Mouse (Mus musculus) adrenal gland, adult 8-10 months (tissue): ENCODE data around the gene Prm3. TPM values are rescaled to one million over a fixed set of nuclear protein-coding genes. Genes with fewer than 3 reads are reported as not detected.
"Not testable (repeated sequence)": the region's sequence is repeated elsewhere in the genome, so short reads cannot be mapped to it uniquely, and the experiment has no call there.

Source experiments
- DNase-seq: peaks from one replicate; pipeline ENCODE4 v3.0.0; 2022
- total RNA-seq, 4 experiments: library from RNA; stranded (reverse); gene quantifications; 2 replicates each; pipeline ENCODE4 v1.2.4; 2022

The Prm3 gene
- total RNA-seq = not detected

DNA sequence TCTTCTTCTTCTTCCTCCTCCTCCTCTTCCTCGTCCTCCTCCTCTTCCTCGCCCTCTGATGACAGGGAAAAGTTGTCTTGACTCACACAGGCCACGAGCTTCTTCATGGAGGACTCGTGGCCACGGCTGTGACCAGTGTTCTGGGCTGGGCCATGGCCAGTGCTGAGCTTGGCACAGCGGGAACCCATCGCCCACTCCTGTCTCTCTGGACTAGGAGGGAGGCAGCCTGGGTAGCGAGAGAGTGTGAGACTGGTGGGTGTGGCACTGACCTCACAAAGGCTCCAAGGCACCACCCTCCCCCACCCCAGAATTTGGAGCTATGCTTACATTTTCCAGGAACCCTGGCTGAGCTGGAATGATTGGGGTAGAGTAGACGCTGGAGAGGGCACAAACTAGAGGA, at the start of gene Prm3:
Gene Prm3, minus strand, starts transcription at position 213 of the 400 bp plus-strand sequence.
- DNase-seq = no peak

DNA sequence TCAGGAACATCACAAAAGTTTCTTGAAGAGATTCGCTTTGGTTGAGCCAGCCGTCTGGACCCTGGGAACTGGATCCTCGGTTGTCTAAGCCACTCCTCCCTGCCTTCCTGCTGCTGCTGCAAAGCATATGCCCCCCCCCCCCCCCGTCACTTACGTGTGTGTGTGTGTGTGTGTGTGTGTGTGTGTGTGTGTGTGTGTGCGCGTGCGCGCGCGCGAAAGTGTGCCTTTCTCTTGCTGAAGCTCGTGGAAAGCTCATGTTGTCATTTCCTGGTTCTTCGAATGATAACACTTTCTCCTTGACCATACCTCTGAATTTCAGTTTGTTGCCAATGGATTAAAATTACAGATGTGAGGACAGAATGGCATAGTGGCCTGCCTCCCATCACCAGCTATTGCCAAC, 49.3 kb upstream of the Prm3 start:
- no peak for DNase-seq

DNA sequence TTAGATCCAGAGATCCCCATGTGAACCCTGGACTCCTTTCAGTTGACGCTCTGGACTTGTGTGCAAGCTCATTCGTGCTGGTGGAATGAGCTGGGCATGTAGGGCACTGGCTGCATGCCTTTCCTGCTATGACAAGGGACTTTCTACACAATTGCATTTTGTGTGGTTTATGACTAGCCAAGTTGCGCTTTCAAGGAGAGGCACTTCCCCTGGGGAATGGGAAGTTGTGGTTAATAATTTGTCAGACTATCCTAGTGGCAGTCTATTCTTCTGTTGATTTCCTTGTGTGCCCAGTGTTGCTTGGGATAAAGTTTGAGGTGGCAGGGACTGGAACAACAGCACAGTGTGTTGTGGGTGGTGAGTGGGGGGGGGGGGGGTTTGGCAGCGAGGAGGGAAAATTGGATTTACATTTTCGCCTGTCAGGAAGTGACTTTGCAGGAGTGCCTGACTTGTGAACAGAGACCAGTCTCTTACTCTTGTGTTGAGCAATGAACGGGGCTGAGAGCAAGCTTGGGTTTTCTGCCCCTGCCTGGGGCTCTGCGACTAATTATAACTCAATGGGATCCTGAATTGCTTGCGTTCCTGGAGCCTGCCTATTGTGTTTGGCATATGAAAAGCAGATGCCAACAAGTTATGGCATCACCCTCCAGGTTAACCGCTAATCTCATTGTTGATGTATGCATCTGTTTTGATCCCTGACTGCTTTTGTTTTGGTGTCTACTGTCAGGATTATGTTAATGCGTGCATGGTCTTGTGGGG, 48.0 kb upstream of the Prm3 start:
- no peak for DNase-seq

DNA sequence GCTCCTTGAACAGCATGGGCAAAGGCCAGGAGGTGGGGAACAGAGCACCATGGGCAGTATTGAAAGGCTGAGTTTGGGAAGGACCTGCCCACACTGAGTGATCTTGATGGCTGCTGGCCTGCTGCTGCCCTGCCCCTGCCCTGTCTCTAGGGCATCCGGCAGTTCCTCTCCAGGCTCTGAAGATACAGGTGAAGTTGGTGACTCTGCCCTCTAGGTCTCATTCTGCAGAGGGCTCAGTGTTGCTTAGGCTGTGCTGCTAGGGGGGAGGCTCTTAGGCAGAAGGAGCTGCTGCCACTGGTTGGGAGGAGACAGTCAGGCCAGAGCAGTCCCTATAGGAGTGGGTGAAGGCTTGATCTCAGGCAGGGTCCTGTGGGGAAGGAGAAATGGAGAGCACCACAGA, 47.2 kb upstream of the Prm3 start:
- no peak for DNase-seq

DNA sequence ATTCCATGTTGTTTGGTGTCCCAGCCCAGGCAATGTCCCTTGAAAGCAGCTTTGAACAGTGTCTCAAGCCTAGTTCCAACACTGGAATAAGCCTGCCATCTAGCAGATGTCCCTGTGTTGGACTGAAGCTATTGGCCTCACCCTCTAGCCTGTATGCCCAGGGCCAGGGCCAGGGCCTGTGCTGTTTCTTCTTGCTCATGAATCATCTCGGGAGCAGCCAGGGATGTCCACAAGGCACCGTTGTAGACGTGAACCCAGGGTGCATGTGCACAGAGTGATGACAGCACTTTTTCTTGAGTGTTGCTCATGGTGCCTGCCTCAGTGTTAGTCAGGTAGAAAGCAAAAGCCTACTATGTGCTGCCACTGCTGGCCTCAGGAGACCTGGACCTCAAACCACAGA, 46.5 kb upstream of the Prm3 start:
- DNase-seq = no peak

DNA sequence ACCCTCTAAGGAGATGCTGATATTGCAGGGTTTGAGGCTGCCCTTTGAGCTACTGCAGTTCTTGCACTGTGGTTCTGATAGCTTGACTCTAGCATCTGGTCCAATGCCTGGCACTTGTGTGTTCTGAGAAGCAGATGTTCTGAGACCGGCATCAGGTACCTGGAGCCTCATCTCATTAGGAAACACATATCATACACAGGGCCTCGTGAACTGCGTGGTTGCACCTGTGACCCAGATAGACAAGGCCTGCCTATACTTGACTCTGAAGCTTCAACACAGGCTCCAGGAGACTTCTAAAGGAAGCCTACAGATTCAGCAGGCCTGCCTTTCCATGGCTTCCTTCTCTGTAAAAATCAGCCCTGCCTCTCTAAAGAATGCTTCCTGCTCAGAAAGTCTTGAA, 45.7 kb upstream of the Prm3 start:
- DNase-seq = no peak

DNA sequence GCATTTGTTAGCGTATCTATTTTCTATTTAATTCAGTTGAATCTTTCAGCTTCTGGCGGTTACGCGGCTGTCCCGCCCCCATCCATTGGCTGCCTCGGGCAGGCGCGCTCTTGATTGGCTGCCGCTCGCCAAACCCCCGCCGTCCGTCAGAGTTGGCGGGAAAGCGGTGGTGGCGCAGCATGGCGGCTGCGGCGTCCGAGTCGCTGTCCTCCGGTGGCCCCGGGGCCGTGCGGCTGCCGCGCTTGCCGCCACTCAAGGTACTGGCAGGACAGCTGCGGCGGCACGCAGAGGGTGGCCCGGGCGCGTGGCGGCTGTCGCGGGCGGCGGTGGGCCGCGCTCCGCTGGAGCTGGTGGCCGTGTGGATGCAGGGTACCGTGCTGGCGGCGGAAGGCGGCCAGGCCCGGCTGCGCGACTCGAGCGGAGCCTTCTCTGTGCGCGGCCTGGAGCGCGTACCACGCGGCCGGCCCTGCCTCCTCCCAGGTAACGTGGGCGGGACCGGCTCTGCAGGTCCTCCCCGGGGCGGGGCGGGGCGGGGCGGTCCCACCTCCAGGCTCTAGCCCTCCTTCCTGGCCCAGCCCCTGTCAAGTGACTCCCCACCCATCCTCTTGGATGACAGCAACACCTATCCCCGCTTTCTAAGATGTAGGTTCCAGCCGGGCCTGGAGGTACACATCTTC, 44.3 kb upstream of the Prm3 start, which contains the start of gene Rmi2:
Gene Rmi2, plus strand, starts transcription at position 149 of the 677 bp plus-strand sequence.
- DNase-seq = peak; percentile 73

DNA sequence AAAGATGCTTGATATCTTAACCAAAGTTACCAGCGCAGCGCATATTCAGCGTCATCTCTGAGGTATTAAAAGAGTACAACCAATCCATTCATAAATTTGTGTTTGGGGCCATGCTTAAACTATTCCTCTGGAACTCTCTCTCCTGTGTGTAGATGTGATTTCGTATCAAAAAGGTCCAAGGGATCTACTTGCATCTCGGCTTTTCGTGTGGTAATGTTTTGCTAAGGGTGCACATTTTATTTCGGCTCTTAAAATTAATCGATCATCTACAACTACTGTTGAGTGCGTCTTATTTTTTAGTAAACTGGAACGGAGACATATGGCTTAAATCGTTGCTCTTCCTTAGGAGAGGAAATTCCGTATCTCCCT, 43.8 kb upstream of the Prm3 start:
- no peak for DNase-seq

DNA sequence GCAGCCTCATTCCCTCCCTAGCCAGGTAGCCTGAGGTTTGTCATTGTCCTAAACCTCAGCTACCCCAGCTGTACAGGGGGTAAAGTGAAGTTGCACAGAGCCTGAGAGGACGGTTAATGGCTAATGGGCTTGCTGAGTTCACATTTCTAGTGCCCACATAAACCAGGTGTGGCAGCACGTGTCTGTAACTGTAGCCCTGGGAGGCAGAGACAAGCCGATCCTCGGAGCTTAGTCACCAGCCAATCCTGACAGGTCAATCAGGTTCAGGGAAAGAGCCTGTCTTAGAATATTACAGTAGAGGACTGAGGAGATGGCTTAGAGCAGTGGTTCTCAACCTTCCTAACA, 37.7 kb upstream of the Prm3 start:
- no peak for DNase-seq

DNA sequence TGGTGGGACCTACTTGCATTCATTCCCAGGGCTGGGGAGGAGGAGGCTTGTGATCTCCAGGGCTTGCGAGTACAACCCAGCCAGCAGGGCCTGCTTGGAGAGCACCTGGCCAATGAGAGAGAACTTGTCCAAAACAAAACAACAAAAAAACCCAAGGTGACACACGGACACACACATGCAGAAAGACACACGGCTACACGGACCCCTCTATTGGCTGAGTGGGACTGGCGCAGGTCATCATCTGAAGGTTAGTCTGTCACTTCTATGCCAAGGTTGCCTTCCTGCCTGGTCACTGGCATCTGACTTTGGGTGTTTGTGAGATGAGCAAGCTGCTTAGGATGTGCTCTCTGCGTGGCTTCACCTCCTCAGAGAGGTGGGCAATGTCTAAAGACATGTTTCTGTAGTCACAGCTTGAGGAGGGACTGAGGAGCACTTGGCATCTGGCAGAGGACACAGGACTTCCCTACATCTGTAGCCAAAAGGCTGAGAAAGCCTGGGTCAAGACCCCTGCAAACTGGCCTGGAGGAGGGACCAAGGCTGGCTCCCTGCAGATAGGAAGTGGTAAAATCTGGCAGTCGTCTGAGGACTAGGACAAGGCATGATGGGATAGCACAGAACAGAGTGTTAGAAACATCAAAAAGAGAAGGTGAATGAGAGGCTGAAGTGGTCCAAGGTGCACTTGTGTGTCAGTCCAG, 37.2 kb upstream of the Prm3 start:
- no peak for DNase-seq

DNA sequence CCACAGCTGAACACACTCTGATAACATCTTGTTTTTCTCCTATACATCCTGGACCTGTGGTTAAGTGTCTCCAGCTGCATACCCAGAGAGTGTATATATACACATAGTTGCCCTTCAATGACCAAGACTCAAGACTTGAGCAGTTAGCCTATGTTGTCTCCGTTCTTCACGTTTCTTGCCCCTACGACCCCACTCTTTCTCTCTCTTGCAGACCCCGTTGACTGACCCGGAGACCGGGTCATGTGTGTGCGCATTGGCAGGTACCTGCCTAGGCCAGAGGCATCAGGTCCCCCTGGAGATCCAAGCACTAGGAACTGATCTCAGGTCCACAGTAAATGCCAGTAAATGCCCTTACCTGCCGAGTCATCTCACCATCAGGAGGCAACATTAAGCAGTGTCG, 36.6 kb upstream of the Prm3 start:
- no peak for DNase-seq

DNA sequence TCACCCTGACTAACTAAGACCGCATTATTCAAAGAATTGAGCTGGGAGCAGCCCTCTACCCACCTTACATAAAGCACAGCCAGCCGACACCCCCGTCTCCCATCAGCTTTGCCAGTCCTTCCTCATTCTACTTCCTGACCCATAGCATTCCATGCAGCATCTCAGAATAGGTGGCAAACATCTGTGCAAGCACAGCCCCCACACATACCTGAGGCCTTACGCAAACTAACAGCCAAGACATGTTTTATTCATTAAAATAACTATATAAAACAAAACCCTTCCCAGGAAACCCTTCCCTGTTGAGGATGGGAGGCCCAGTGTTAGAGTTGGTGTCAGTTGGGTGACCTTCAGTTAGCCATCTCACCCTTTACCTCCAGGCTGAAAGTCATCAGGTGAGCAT, 35.1 kb upstream of the Prm3 start:
- DNase-seq = no peak

DNA sequence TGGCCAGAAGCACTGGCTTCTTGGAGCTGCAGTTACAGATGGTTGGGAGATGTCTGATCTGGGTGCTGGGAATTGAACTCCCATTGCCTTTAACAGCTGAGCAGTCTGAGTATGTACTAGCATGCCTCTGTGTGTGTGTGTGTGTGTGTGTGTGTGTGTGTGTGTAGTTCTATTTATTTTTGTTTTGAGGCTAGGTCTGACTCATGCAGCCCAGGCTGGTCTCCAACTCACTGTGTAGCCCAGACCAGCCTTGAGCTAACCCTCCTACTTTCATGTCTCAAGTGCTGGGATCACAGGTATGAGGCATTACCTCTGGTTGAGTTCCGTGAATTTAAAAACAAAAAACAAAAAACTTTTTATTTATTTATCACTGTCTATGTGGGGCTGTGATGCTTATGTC, 33.8 kb upstream of the Prm3 start:
- DNase-seq = no peak

DNA sequence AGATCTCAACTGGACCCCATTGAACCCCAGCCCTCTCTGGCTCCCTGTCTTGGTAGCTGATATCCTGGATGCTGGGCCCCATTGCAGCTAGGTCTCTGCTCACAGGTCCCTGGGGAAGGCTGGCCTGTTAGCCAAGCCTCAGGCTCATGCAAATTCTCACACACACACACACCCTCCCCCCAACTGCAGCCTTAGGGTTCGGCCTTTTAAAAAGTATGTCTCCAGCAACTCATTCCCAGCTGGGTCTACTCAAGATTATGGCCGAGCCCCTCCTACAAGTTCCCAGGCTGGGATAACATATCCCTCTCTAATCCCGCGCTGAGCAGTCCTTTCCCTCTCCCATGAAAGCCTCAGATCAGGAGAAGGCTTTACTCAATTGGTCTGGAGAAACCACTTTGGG, 30.7 kb upstream of the Prm3 start:
- no peak for DNase-seq

DNA sequence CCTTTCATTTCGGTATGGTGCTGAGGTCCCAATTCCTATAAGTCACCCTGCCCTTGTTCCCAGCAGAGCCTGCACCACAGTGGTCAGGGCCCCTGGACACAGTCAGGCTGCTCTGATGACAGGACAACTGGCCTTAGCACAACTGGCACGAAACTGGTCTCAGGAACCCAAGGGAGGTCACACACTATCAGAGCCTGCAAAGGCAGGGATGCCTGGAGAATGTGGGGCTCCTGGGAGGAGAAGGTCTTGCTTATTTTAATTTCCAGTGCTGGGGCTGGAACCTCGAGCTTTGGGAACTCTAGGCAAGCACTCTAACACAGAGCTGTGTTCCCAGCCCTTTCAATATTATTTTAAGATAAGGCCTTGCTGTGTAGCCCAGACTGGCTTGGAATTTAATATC, 29.3 kb upstream of the Prm3 start:
- DNase-seq = no peak

DNA sequence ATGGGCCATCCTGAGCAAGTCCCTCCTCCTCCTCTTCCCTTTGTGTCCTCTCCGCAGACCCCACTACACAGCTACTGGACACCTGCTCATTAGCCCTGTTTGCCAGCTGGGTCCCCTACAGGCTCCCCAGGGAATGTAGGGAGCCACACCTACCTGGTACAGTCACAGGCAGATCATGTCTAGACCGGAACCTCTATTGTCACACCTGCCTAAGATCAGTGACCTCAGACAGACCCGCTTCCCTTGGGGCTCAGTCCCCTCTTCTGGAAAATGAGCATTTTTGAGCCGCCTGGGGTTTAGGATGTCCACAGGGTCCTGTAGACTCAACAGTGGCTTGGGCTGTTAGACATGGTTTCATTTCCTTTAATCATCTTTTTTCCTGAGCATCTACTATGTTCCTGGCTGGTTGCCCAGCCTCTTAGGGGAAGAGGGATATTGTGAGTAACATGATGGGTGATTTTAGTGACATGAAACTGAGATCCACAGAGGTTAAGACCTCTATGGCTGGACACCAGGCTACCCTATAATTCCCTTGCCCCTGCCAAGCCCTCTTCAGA, 27.9 kb upstream of the Prm3 start:
- no peak for DNase-seq

DNA sequence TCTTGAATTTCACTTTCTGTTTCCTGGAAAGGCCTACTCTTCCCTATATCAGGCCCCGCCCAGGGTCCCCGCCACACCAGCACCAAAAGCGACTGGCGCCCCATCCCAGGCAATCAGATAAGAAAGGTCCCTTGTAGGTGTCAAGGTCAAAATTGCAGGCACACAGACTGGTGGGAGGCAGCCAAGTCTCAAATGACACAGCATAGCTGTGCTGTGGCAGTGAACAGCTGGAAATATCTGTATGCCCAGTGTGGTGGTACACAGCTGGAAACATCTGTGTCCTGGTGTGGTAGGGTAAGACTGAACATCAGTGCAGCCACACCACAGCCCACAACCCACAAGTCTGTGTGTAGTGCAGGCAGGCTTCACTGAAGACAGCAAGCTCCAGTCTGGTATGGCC, 24.1 kb upstream of the Prm3 start:
- no peak for DNase-seq

DNA sequence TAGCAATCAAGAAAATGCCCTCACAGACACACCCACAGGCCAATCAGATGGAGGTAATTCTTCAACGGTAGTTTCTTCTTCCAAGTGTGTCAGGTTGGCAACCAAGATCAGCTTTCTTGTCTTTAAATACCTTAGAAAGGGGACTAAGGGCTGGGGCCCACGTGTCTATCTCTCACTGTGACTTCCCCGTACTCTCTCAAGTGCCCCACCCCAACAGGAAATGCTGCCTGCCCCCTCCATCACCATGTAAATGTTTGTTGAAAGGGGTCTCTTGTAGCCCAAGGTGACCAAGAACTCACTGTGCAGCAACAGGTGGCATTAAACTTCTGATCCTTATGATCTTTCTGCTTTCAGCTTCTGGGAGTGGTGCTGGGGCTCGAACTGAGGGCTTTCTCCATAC, 23.0 kb upstream of the Prm3 start:
- no peak for DNase-seq

DNA sequence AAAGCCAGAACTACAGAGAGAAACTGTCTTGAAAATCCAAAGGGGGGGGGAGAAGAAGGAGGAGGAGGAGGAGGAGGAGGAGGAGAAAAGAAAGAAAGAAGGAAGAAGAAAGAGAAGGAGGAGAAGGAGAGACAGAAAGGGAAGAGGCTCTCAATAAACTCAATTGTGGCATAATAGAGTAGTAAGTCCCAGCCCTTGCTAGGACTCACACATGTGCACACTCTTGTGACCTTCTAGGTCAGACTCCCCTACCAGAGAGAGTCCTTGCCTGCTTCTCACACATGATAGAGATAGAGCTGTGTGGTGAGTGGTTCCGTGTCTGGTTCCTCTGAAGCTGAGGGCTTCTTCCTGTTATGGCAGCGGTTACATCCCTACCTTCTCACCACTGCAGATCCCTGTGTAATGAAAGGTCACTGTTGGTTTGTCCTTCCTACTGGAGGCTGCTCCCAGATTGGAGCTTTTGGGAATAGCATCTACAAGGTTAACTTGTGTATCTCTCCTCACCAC, 22.2 kb upstream of the Prm3 start, which contains the start of gene Gm11172:
Gene Gm11172, plus strand, starts transcription at position 51 of the 507 bp plus-strand sequence.
- no peak for DNase-seq

DNA sequence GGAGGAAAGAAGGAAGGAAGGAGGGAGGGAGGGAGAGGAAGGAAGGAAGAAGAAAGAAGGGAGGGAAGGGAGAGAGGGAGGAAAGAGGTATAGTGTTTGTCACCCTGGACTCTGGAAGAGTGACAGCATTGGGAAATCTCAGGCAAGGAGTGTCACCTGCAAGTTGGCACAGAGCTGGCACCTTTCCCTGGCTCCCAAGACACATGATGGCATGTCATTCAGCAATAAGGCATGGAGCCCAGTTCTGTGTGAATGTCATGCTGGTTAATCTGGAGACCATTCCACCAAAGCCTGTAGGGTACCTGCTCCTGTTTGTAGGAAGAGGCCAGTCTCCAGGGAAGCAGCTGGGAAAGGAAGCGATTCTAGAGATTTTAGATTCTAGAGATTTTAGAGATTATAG, 19.7 kb upstream of the Prm3 start:
- no peak for DNase-seq

DNA sequence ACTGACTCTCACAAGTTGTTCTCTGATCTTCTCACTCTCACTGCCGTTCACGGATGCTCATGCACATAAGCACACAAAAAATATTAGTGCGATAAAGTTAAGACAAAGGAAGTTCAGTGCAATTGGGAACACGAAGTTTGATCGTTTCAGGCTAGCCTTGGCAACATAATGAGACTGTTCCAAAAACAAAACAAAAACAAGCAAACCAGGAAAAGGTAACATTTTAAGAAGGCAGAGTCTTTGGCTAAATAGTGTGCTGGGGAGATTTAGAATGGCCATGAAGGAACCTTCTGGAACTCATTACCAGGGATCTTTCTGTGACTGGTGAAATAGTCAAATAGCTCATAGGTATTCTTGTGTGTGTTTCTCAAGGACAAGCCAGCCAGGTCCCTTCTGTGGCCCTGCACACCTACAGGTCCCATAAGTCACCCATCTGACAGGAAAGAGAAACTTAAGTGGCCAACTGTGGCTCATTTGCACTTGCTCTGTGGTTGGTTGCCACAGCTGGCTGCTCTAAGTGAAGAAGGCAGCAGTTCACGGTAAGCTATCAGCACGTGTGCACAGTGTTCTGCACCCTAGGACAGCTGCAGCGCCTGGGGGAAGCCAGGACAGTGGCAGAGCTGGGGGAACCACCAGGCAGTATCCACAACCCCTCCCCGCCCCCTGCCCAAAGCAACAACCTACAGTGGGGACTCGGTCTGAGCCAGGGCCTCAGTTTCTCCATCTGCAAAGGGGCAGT, 15.2 kb upstream of the Prm3 start, which contains the start of gene Prm1:
Gene Prm1, minus strand, starts transcription at position 51 of the 739 bp plus-strand sequence.
- DNase-seq = no peak

DNA sequence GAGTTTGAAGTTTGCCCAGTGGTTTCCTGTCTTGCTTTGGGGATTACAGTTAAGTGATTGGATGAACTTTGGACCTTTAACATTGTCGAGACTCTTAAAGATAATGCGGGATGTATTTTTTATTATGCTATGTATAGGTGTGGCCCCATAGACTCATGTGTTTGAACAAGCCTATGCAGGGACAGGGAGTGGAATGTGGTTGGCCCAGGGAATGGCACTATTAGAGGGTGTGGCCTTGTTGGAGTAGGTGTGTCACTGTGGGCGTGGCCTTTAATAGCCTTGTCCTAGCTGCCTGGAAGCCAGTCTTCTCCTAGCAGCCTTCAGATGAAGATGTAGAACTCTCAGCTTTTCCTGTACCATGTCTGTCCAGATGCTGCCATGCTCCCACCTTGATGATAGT, 11.7 kb upstream of the Prm3 start:
- DNase-seq = not testable (repeated sequence)
